Mouse (Mus musculus): ENCODE results near the gene Srsf10.

The Srsf10 gene

DNA sequence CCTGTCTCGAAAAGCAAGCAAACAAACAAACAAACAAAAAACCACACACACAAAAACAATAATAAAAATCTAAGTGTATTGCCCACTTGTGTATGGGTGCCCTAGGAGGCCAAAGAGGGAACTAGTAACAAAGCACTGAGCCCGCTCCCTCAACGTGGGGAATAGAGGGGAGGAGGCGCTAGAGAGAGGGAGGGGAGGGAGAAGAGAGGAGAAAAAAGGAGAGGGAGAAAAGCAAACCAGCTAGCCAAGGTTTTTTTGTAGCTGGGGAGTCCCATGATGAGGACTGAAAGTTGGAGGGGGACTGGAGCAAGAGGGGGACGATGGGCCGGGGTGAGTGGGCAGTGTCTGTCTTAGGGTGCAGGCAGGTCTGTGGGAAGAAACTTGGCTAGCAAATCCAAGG lies 467 bp upstream of the Srsf10 start:
- peak; percentile 44 for DNase-seq (ENCODE audit: low read depth, low spot score)

DNA sequence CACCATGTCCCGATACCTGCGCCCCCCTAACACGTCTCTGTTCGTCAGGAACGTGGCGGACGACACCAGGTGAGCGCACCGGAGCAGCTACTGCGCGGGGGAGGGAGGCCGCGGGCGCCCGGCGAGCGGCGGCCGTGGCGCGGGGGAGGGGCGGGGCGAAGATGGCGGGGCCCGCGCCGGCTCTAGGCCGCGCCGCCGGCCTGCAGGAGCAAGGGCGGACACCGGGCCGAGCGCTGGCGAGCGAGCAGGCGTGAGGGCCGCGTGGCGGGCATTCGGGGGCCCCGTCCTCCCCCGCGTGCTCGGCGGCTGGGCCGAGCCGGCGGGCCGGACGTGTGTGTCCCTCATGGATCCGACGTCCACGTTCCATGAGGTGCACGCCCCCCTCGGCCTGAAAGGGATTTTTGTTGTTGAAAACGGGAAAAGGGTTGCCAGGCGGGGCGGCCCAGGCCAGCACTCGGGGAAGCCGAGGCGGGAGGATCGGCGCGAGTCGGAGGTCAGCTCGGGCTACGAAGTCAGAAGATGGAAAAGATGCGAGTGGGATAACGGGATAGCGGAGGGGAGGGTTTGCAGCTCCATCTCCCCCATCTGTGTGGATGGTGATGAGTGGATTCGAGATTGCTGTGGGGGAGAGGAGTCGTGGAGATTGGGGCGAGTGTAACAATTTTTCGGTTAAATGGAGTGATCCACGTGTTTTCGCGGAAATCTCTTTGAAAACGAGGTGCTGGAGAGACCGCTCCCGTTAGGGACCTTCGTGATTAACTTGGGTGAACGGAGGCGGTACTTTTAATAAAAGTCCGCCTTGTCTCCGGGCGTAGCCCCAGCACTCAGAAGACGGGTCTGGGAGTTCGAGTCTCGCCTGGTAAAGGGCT lies 910 bp downstream of the Srsf10 start:
- peak; percentile 68 for DNase-seq (ENCODE audit: low read depth, low spot score)

DNA sequence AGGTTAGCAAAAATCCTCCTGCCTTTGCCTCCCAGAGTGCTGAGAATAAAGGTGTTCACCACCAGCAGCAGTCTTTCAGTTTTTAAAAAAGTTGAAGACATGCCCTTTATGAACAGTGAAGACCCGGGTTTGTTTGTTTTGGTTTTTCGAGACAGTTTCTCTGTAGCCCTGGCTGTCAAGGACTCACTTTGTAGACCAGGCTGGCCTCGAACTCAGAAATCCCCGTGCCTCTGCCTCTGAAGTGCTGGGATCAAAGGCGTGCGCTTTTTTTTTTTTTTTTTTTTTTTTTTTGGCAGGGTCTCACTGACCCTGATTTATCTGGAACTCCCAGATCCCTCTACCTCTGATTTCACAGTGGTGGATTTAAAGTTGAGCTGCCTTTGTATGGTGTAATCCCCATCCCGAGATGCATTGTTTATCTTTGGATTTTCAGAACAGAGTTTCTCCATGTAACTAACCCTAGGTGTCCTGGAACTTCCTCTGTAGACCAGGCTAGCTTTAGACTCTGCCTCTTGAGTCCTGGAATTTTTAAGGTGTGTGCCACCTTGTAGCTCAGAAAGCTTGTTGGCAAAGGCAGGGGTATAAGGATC lies 2.1 kb downstream of the Srsf10 start:
- DNase-seq (ENCODE audit: low read depth, low spot score), result peak; percentile 30

DNA sequence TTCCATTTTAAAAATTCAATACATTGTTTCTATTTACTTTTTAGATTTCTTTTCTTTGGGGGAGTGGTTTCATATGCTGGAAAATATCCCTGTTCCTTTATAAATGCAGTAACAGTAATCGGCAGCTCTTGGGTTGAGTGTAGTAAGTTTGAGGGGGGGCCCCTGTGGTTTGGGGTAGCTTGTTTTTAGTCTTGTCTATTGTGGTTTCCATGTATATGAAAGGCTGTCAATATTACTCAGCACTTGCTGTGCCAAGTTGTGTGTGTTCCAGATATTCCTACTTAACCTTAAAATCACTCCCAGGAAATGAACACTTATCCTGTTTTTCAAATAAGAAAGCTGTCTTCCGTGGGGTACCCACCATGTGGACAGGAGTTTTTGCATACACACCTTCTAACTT lies 13.4 kb downstream of the Srsf10 start:
- DNase-seq (ENCODE audit: low read depth, low spot score), result peak; percentile 82

DNA sequence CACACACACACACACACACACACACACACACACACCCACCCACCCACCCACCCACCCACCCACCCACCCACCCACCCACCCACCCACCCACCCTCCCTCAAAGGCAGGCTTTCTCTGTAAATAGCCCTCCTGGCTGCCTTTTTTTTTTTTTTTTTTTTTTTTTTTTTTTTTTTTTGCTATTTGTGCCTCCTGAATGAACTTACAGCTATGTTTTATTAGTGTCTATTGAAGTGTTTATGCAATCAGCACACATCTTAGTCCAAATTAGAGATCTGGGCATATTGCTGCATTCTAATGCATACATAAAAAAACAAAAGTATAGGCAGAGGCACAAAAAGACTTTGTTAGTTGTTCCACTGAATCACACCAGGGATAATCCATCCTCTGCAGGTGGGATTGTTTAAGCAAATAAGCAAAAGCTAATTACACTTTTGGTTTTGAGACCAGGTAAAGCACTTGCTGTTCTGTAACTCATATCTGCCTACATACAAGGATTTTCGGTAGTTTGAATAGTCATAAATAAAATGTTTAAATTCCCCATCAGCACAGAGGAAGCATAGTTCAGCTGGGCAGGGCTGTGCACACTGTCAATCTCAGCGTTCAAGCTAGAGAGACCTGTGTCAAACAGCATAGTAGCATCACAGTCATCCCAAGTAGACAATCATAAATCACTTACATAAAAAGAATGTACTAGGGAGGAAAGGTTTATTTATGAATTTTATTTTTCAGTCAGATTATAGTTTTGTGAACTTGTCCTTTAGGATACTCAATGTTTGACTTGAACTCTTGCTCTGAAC lies 14.9 kb downstream of the Srsf10 start:
- DNase-seq (ENCODE audit: low read depth, low spot score), result peak; percentile 33

DNA sequence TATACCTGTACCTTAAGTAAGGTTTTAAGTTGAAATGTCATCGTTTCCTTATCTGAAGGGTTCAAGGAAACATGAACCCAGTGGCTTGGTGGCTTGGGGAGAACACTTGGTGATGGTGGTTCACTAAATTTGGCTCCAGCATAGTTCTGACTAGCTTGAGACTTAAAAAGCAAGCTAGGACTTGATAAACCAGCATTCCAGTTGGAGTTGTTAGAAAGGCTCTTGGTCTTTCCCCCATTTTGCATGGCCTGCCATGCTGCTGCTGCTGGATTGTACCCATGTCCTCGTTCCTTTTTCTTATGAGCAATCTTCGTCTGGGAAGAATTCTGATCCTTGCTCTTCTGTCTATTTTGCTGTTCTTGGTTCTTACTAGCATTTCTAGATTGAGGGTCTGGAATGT lies 16.5 kb downstream of the Srsf10 start:
- peak; percentile 30 for DNase-seq (ENCODE audit: low read depth, low spot score)

DNA sequence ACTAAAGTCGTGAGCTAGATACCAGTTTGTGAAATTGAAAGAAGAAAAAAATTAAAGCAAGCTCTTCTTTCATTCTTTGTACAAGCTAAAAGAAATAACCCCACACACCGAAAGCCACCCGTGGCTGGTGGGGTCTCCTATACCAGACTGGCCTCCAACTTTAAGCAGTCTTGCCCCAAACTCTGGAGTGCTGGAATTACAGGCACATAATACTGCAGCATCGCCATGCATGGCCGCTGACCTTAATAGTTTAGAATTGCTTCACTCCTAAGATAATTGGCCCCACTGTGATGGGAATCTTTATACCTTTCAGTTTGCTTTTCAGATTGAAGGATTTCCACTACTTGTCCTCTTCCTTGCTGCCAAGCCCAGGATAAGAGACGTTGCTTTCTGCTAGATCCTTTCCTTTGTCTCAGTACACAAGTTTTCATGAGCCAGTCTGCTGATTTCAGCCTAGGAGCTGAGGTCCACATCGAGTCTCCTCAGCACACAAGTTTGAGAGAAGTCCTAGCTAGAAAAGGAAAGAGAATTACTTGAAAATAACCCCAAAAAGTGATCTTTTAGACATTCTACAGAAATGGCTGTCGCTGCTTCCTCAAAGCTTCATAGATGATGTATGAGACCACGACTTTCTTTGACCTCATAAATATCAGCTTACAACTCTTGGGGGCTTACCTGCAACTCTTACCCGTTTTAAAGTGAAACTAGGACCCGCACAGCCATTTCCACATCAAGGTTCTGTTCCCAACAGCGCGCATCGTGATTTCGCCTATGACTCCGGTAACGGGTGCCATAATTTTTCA lies 17.2 kb downstream of the Srsf10 start:
- DNase-seq (ENCODE audit: low read depth, low spot score), result peak; percentile 42

DNA sequence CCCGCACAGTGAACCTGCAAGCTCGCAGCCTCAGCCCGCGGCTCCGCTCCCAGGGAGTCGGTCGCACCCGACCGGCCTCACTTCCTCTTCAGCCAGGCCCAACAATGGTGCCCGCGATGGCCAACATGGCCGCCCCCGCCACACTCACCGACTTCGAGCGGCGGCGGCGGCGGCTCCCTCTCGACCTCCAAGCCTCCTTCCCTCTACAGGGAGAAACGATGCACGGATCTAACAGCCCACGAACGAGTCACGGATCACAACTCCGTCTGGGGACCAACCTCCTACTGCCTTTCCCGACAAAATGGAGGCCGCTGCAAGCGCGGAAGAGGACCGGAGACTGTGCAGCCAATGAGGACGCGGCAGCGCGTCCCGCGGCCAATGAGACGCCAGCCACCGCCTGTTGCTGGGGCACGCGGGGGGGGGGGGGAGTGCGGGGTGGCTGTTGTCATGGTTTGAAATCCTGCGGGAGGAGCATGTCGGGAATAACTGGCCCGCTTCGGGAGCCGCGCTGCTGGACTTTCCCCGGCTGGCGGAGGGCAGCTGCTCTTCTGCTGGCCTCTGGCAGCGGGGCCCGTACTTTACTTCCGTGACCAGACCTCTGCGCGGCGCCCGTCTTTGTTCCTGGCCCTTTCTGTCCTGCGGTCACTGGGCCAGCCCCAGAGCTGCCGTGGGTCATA lies 18.1 kb downstream of the Srsf10 start, which contains the start of gene Pnrc2:
Pnrc2 (minus strand) TSS at position 325 of the 677 bp plus-strand sequence.
- peak; percentile 88 for DNase-seq (ENCODE audit: low read depth, low spot score)

DNA sequence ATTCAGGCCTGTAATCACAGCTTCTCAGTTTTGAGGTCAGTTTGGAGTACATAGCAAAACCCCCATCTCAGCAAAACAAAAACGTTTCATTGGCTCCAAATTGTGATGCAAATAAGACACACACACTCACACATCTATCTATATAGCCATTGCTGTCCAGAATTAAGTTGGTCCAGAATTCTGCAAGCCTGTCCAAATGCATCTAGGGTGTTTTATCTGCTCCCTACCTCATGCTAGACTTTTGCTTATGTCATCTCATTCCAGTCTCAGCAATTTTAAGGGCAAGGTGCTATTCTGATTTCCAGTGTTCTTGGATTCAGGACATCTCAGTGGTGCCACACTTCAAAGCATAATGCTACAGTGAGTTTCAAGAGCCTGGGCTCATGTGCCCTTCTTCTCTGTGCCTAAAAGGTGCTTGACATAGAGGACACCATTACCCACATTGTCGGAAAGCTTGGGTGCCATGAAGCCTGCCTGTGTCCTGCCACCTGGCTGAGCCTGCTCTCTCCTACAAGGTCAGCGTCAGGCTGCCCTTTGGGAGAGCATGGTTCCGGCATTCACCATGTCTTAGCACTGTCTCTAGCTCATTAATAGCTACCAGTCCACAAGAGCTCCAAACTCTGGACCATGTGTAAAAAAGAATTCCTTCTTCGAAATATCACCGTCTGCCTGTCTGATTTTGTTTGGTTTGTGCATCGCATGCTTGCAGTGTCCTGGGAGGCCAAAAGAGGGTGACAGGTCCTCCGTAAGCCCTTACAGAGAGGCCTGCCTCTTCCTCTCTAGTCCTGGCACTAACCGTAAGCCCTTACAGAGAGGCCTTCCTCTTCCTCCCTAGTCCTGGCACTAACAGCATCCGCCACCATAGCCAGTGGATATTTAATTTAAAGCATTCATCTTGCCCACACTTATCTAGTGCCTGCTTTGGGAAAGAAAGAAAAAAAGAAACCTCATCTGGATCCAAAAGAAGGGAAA lies 19.3 kb downstream of the Srsf10 start:
- no peak for DNase-seq (ENCODE audit: low read depth, low spot score)

DNA sequence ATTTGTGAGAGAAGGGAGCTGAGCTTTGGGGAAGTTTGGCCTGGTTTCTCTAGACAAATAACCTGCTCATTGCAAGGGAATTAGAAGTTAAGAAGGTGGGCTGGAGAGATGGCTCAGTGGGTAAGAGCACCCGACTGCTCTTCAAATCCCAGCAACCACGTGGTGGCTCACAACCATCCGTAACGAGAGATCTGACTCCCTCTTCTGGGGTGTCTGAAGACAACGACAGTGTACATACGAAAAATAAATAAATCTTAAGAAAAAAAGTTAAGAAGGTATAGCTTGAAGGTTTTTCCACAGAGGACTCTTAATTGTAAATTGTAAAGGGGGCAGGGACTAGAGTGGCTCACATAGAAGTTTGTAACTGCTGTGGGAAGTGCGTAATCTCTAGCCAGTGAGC lies 20.0 kb downstream of the Srsf10 start:
- no peak for DNase-seq (ENCODE audit: low read depth, low spot score)

DNA sequence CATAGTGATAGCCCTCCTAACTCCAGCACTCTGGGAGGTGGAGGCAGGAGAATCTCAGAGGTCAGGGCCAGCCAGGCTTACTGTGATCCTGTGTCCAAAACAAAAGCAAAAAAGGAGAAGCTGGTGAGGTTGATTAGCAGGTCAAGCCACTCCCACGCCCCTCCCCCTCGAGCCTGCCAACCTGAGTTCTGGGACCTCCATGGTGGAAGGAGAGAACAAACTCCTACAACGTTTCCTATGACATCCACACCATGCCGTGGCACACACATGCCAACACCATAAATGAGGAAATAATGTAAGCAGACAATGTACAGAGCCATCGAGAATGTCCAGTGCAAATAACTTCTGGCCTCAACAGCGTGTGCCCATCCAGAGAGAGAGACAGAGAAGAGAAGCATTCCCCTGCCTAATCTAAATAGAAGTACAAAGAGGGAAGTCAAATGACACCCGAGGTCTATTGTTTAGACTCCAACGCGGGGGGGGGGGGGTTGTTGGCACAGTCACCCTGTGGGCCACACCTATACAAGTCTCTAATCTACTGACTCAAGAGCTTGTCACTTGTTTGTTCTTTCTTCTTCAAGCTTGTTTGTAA lies 20.5 kb downstream of the Srsf10 start:
- no peak for DNase-seq (ENCODE audit: low read depth, low spot score)

DNA sequence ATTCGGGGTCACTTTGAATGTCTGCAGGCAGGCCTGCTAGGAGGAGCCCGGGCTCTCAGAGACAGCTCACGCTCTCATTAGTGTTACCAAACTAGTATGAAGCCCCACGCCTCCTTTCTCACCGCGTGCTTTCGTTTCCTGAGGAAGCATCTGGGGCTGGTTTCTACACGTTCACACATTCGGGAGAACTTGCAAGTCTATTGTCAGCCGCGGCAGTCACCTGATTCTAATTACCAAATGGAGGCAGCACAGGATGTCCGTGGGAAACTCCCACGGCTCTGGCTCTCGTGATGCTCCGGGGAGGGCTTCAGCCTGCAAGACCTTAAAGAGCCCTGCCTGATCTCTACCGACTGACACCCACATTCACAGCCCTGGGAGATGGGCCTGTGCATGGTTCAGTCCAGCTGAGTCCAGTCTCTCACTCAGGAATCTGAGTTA lies 21.1 kb downstream of the Srsf10 start:
- peak; percentile 61 for DNase-seq (ENCODE audit: low read depth, low spot score)

DNA sequence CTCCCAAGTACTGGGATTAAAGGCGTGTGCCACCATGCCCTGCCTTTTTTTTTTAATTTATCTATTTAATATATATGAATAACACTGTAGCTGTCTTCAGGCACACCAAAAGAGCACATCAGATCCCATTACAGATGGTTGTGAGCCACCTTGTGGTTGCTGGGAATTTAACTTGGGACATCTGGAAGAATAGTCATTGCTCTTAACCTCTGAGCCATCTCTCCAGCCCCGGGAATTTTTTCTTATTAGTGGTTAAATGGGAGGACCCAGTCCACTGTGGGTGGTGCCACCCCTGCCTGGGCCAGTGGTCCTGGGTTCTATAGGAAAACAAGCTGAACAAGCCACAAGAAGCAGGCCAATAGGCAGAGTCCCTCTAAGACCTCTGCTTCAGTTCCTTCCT lies 22.2 kb downstream of the Srsf10 start:
- peak; percentile 81 for DNase-seq (ENCODE audit: low read depth, low spot score)

DNA sequence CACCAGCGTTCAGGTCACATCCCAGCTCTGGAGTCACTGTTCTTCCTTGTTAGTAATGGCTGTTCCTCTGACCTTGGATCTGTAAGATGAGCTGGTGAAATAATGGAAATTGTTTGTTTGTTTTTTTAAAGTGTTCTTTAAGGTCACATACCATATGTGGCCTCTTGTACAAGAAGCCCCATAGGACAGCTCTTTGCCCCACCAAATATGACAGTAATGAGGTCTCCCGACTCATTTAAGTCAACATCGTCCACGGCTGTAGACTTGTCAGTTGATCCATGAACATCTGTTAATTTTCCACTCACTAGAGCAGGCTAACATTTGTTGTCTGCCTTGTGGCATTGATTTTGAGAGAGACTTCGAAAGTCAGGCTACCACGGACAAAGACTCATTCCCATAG lies 23.5 kb downstream of the Srsf10 start:
- no peak for DNase-seq (ENCODE audit: low read depth, low spot score)

DNA sequence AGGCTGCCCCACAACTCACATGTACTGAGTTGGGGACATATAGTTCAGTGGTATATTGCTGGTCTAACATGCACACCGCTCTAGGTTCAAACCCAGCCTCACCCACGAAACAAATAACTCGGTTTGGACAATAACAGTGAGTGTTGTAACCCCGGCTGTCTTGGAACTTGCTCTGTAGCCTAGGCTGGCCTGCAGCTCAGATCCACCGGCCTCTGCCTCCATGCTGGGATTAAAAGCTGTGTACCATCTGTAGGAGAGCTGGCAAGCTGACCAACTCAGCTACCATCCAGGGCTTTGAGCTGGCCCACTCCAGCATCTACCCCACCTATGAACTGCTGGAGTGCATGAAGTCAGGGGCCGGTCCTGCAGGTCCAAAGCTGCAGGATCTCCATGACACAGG lies 24.5 kb downstream of the Srsf10 start:
- DNase-seq (ENCODE audit: low read depth, low spot score), result no peak

DNA sequence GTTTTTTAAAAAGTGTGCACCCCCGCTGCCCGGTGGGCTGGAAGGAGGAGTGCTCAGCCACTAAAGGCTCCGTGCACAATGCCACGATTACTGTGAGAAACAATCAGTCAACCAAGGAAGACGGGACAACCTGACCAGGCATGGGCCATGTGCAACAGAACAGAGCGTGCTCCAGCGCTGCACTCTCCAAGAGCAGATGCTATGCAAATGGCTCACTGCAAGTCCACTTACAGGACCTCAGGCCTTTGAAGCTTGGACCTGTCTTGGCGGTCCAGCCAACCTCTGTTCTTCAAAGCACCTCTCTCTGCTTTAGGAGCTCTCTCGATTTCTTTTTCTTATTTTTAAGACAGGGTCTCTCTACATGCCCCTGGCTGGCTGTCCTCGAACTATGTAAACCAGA lies 25.0 kb downstream of the Srsf10 start:
- no peak for DNase-seq (ENCODE audit: low read depth, low spot score)

DNA sequence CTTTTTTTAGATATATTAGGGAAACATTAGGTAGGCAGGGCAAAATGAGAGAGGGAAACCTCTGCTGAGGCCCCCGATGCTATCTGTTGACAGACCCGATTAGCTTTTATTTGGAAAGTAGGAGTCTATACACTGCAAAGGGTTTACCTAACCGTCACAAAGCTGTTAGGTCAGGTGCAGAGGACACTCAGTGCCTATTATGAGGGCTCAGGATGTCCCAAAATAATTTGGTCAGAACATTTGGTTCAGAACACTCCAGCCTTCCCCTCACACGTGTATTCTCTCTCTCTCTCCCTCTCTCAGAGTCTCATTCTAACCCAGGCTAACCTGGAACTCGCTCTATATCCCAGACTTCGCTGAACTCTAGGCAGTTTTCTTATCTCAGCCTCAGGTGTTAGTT lies 26.5 kb downstream of the Srsf10 start:
- no peak for DNase-seq (ENCODE audit: low read depth, low spot score)

DNA sequence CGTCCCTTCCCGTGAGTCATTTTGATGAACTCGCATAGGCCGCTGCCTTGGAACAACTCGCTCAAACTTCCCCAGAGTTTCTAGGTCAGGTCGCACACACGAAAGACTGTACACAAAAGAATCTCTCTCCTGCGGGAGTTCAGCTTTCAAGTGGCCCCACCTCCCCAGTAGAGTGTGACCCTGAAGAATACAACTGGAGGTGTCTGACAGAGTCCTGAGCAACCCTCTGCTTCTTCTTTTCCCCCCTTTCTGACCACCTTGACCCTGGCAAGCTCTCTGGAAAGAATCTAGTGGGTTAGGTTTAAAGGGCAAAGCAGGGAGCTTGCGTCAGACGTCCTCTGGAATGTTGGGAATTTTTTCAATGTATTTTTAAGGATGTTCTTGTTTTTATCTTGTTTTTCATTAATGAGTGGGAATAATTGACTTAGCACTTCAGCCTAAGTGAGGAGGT lies 27.9 kb downstream of the Srsf10 start:
- DNase-seq (ENCODE audit: low read depth, low spot score), result no peak

DNA sequence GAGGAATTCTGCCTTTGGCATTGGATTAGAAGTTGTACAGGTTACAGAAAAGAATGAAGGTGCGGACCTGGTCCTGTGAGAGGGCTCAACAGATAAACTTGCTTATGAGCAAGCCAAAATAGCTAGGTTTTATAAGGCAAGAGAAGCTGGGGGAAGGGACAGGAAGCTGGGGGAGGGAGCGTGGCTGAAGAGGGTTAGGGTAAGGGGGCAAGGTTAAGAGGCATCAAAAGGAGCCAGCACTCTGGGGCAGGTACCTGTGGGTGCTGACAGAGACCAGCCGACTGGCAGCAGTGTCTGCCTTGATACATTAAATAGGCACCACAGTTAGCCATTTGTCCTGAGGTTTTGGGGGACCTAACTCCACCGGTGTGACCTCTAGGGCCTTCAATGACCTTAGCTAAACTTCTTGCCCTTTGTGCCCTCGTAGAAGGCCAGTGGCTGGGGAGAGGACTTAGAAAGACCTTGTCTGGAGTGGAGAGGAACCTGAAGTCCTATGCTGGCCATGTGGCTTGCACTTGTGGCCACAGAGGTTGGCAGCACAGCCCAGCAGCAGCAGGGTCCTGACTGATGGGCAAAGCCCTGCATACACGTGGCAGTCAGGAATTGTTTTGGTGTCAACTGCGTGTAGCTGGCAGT lies 28.5 kb downstream of the Srsf10 start:
- DNase-seq (ENCODE audit: low read depth, low spot score), result no peak

Data from 3T3-L1 (cell line).